Comparison of ENCODE assay signal across 13 mouse cellular contexts in genomic region chr3:117975638-117976037, GRCm38 (mm10).
DNase-seq lines count a peak whose midpoint lies in the region; ATAC-seq and TF ChIP-seq lines count a peak whose summit lies in the region.
"Had no signal": no experiment of that assay in that cellular context is flagged by ENCODE, and none has a peak within 500 bp of the region (broad histone marks: within the 10 kb centered on the region; RNA-seq: fewer than 3 reads in every experiment).

No protein-coding gene starts in this region.

- H3K36me3 ChIP-seq in hindbrain, embryonic 14.5 days (replicated peaks; ENCODE audit: control insufficient read depth, insufficient read depth), result no peaks in the 10 kb centered on the region
- H3K36me3 ChIP-seq in hindbrain, embryonic 16.5 days (ENCODE audit: control insufficient read depth, insufficient read depth, low read length), result no peaks in the 10 kb centered on the region
- no peaks in the 10 kb centered on the region for H3K36me3 ChIP-seq in midbrain, postnatal 0 days (ENCODE audit: insufficient read depth, low read length)
- H3K36me3 ChIP-seq in midbrain, embryonic 11.5 days (ENCODE audit: control insufficient read depth, insufficient read depth, low read length), result no peaks in the 10 kb centered on the region
- H3K36me3 ChIP-seq: limb, embryonic 15.5 days; neural tube, embryonic 15.5 days had no signal

- no peaks in the 10 kb centered on the region for H3K9me3 ChIP-seq in hindbrain, embryonic 14.5 days (ENCODE audit: control insufficient read depth, low read length)
- no peaks in the 10 kb centered on the region for H3K9me3 ChIP-seq in hindbrain, embryonic 16.5 days (ENCODE audit: control insufficient read depth, low read length)
- no peaks in the 10 kb centered on the region for H3K9me3 ChIP-seq in midbrain, postnatal 0 days (ENCODE audit: low read length)
- H3K9me3 ChIP-seq in midbrain, embryonic 11.5 days (ENCODE audit: control insufficient read depth, low read length), result no peaks in the 10 kb centered on the region
- H3K9me3 ChIP-seq: limb, embryonic 15.5 days; neural tube, embryonic 15.5 days had no signal

- DNase-seq in hindbrain, embryonic 14.5 days (ENCODE audit: low spot score), result peak; percentile 77
- DNase-seq in midbrain, postnatal 0 days (ENCODE audit: low spot score), result peak; percentile 76
- no peak for DNase-seq in midbrain, embryonic 11.5 days (ENCODE audit: low spot score, missing footprints)
- DNase-seq in embryo, embryonic 10.5 days (ENCODE audit: low spot score), result peak; percentile 43
- DNase-seq: cerebellum, postnatal 25 days; gastrocnemius, postnatal 14 days; kidney, adult 8-10 months had no signal

- H3K27ac ChIP-seq in hindbrain, embryonic 14.5 days, result no peak overlapping the region
- no peak overlapping the region for H3K27ac ChIP-seq in hindbrain, embryonic 16.5 days (ENCODE audit: low read depth, low read length)
- H3K27ac ChIP-seq in midbrain, postnatal 0 days (ENCODE audit: low read depth, low read length), result no peak overlapping the region
- no peak overlapping the region for H3K27ac ChIP-seq in midbrain, embryonic 11.5 days (ENCODE audit: low read depth, low read length)
- H3K27ac ChIP-seq: limb, embryonic 15.5 days; neural tube, embryonic 15.5 days had no signal

- H3K4me1 ChIP-seq in hindbrain, embryonic 14.5 days (replicated peaks; ENCODE audit: control insufficient read depth, insufficient read depth, low read length), result no peaks in the 10 kb centered on the region
- no peaks in the 10 kb centered on the region for H3K4me1 ChIP-seq in hindbrain, embryonic 16.5 days (ENCODE audit: control insufficient read depth, insufficient read depth, low read depth, low read length)
- H3K4me1 ChIP-seq in midbrain, postnatal 0 days (ENCODE audit: insufficient read depth, low read length), result no peaks in the 10 kb centered on the region
- H3K4me1 ChIP-seq in midbrain, embryonic 11.5 days (ENCODE audit: control insufficient read depth, insufficient read depth, low read length), result no peaks in the 10 kb centered on the region
- H3K4me1 ChIP-seq: limb, embryonic 15.5 days; neural tube, embryonic 15.5 days had no signal

- TF ChIP-seq CTCF in midbrain, postnatal 0 days (IDR thresholded peaks at IDR 0.05), result peak; percentile 77

- 55% methylated on average over 1 of the region's 1 CpGs for WGBS in hindbrain, embryonic 14.5 days
- 63% methylated on average over 1 of the region's 1 CpGs for WGBS in hindbrain, embryonic 16.5 days
- 47% methylated on average over 1 of the region's 1 CpGs for WGBS in midbrain, postnatal 0 days
- 90% methylated on average over 1 of the region's 1 CpGs for WGBS in midbrain, embryonic 11.5 days

- H3K9ac ChIP-seq in hindbrain, embryonic 14.5 days, result no peak overlapping the region
- no peak overlapping the region for H3K9ac ChIP-seq in hindbrain, embryonic 16.5 days (ENCODE audit: low read depth, low read length)
- no peak overlapping the region for H3K9ac ChIP-seq in midbrain, postnatal 0 days (replicated peaks; ENCODE audit: low read length, poor library complexity, severe bottlenecking)
- no peak overlapping the region for H3K9ac ChIP-seq in midbrain, embryonic 11.5 days (ENCODE audit: low read length)
- H3K9ac ChIP-seq: limb, embryonic 15.5 days; neural tube, embryonic 15.5 days had no signal

- no peak overlapping the region for H3K4me2 ChIP-seq in hindbrain, embryonic 14.5 days (replicated peaks)
- H3K4me2 ChIP-seq in hindbrain, embryonic 16.5 days (ENCODE audit: low read length), result no peak overlapping the region
- no peak overlapping the region for H3K4me2 ChIP-seq in midbrain, postnatal 0 days (ENCODE audit: low read depth, low read length, poor library complexity, severe bottlenecking)
- H3K4me2 ChIP-seq in midbrain, embryonic 11.5 days, result no peak overlapping the region
- H3K4me2 ChIP-seq: limb, embryonic 15.5 days; neural tube, embryonic 15.5 days had no signal

- no peak overlapping the region for H3K4me3 ChIP-seq in hindbrain, embryonic 14.5 days (replicated peaks; ENCODE audit: low read length)
- H3K4me3 ChIP-seq in hindbrain, embryonic 16.5 days (ENCODE audit: low read length), result no peak overlapping the region
- H3K4me3 ChIP-seq in midbrain, postnatal 0 days (ENCODE audit: low read depth, low read length), result no peak overlapping the region
- H3K4me3 ChIP-seq in midbrain, embryonic 11.5 days (ENCODE audit: low read depth, low read length), result no peak overlapping the region
- H3K4me3 ChIP-seq: limb, embryonic 15.5 days; neural tube, embryonic 15.5 days had no signal

- no peak for ATAC-seq in hindbrain, embryonic 14.5 days (ENCODE audit: low FRiP score)
- ATAC-seq in hindbrain, embryonic 16.5 days, result no peak
- no peak for ATAC-seq in midbrain, postnatal 0 days (ENCODE audit: low FRiP score)
- ATAC-seq in midbrain, embryonic 11.5 days (ENCODE audit: low FRiP score), result no peak
- no peak for ATAC-seq in inflammation-experienced regulatory T-cells, adult 6 months
- no peak for ATAC-seq in granulocyte monocyte progenitor cell, adult 5-6 weeks (replicated peaks; ENCODE audit: poor library complexity, severe bottlenecking)
- ATAC-seq: midbrain, embryonic 16.5 days had no signal

- H3K27me3 ChIP-seq in hindbrain, embryonic 14.5 days (ENCODE audit: control insufficient read depth, insufficient read depth, low read length), result no peaks in the 10 kb centered on the region
- H3K27me3 ChIP-seq in hindbrain, embryonic 16.5 days (replicated peaks; ENCODE audit: control insufficient read depth, insufficient read depth, low read length), result no peaks in the 10 kb centered on the region
- H3K27me3 ChIP-seq in midbrain, postnatal 0 days (ENCODE audit: insufficient read depth, low read length), result no peaks in the 10 kb centered on the region
- no peaks in the 10 kb centered on the region for H3K27me3 ChIP-seq in midbrain, embryonic 11.5 days (ENCODE audit: control insufficient read depth, insufficient read depth, low read length)
- H3K27me3 ChIP-seq: limb, embryonic 15.5 days; neural tube, embryonic 15.5 days had no signal
